Mouse (Mus musculus) kidney, adult 2 months (tissue): ENCODE measurements at regions not wholly inside any gene's neighbourhood (a gene's known extent, or its start where the extent isn't known, plus 50 kb on each side); places are given as distances from the start of the nearest gene placed in this dataset.

Experiments used
- DNase-seq: peaks from one replicate; pipeline ENCODE4 v3.0.0; 2021
- H3K27ac ChIP-seq: fragments of 200-500 bp; 2 replicates; pipeline ENCODE4 v1.5.1; 2012; ENCODE audit warnings: low read depth, low read length, control low read depth, inconsistent platforms; ENCODE audit not compliant: insufficient read depth
- H3K27me3 ChIP-seq: fragments of 200-500 bp; replicated peaks from 2 replicates; pipeline ENCODE4 v1.6.1; 2012; ENCODE audit warnings: mild to moderate bottlenecking, moderate library complexity, low read length, inconsistent platforms; ENCODE audit not compliant: control insufficient read depth, insufficient read depth
- H3K36me3 ChIP-seq: fragments of 200-500 bp; 2 replicates; pipeline ENCODE4 v1.6.1; 2012; ENCODE audit warnings: mild to moderate bottlenecking, moderate library complexity, low read length, inconsistent platforms; ENCODE audit not compliant: control insufficient read depth, insufficient read depth
- H3K4me1 ChIP-seq: fragments of 200-500 bp; 2 replicates; pipeline ENCODE4 v1.6.1; 2011; ENCODE audit warnings: low read length; ENCODE audit not compliant: control insufficient read depth, insufficient read depth
- H3K4me3 ChIP-seq: fragments of 200-500 bp; 2 replicates; pipeline ENCODE4 v1.5.1; 2011; ENCODE audit warnings: mild to moderate bottlenecking, low read depth, low read length, control low read depth; ENCODE audit not compliant: insufficient read depth
- CTCF ChIP-seq: fragments of 200-500 bp; conservative IDR thresholded peaks from 2 replicates; pipeline ENCODE4 v1.5.1; 2011; ENCODE audit warnings: low read depth, mild to moderate bottlenecking, control low read depth, low read length, moderate library complexity, mixed read lengths; ENCODE audit not compliant: insufficient read depth, insufficient read length
- POLR2A ChIP-seq: fragments of 200-500 bp; IDR thresholded peaks from one replicate; pipeline ENCODE4 v1.6.1; 2011; ENCODE audit warnings: low read depth, low read length, control low read depth
- WGBS: fragments of 180-500 bp; shearing (Covaris S2); methylation state at CpG from one replicate; pipeline ENCODE4 v1.1.7; 2018; 5-methylcytosine and 5-hydroxymethylcytosine counted together

GRCm38 (mm10) chr3:118338716-118339115 lies 223.2 kb upstream of the Dpyd start:
- Histone ChIP-seq H3K4me3 (no peak overlapping the region), H3K36me3 (no peaks in the 10 kb centered on the region), H3K27me3 (no peaks in the 10 kb centered on the region), H3K27ac (no peak overlapping the region), H3K4me1 (no peaks in the 10 kb centered on the region)
- no peak for TF ChIP-seq CTCF
- TF ChIP-seq POLR2A, result no peak
- DNase-seq, result no peak

- no peak for DNase-seq
- H3K27ac ChIP-seq, result no peak overlapping the region
- no peaks in the 10 kb centered on the region for H3K36me3 ChIP-seq
- TF ChIP-seq POLR2A, result no peak
- TF ChIP-seq CTCF, result no peak
- WGBS, result 79% methylated on average over 5 of the region's 5 CpGs
- H3K4me3 ChIP-seq, result no peak overlapping the region
- no peaks in the 10 kb centered on the region for H3K4me1 ChIP-seq
- H3K27me3 ChIP-seq, result no peaks in the 10 kb centered on the region
These were observed 200.2 kb upstream of the Dpyd start for GRCm38 (mm10) chr3:118361741-118362141.
